Mouse (Mus musculus) induced T-regulatory cell, adult 2 months (primary cell): Measurements from ENCODE around the gene Ppp1r35.
A peak's percentile ranks its signal among the peaks of the same experiment; 100 is the strongest.

Experiments used
- DNase-seq: peaks from one replicate; pipeline ENCODE4 v3.0.0-alpha.2; 2012; ENCODE audit warnings: low read depth

The Ppp1r35 gene

DNA sequence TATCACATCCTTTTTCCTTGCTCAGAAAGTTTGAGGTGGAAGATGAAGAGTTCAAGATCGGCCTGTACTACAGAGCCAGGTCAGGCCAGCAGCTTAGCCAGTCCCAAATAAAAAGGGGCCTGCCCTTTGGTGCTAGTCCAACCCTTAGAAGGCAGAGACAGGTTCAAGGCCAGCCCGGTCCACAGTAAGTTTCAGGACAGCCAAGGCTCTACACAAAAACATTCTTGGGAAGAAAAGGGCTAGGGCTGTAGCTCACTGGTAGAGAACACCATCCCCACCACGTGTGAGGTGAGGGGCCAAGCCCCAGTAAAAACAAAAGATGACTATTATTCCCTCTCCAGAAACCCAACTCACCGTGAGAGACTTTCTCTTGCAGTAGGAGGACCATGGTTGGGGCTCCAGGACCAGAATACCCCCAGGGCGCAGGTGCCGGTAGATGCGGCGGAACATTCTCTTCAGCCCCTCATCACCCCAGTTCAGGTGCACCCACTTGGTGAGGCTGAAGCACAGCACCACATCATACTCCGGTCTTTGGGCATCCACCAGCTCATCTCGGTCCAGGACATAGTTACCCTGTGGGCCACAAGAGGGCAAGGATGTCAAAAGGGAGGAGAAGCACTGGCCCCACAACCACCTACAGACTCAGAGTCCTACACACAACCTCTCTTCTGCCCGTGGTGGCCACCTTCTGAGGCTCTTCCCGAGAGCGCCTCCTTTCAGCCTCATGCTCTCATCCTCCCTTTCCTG lies 4.3 kb downstream of the Ppp1r35 start:
- peak; percentile 16 for DNase-seq

DNA sequence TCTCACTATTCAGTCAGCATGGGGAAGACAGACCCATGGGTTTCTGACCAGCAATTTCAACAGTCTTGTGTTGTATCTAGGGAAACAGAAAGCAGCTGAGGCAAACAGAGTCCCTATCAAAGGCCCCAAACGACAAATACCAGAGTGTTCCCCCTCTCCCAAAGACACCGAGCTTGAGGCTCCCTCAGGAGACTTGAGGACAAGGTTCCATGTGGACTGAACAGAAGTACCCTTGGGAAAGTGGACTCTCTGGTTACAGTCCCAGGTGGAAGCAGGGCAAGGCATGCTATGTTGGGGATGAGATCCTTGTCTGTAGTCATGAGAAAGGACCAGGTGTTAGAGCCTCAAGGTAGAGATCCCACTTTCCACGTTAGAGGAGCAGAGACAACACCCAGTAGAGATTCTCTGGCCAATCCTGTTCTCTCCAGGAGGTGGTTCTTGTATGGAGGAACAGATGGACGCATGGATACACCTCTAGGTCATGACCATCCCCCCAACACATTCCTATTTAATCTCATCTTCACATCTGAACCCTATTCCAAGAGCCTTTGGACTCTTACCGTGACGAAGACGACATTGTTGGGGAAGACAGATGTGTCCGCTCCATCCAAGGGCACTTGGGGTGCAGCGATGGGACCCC lies 5.4 kb downstream of the Ppp1r35 start:
- DNase-seq, result peak; percentile 16

DNA sequence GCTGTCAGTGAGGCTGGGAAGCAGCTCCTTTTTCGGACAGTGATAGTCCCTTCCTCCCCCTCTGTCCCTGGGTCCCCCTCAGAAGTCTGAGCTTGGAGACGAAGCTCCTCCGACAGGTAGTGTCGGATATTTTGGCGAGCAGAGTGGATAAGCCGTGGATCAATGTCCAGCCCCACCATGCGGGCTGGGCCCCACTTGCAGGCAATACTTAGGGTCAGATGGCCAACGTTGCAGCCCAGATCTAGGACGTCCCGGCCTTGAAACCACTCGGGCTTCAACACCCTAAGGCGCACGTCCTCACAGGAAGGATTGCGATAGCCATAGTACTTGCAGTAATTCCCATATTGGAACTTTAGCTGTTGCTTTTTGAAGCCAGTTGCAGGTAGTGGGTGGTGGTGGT lies 5.9 kb downstream of the Ppp1r35 start:
- no peak for DNase-seq

DNA sequence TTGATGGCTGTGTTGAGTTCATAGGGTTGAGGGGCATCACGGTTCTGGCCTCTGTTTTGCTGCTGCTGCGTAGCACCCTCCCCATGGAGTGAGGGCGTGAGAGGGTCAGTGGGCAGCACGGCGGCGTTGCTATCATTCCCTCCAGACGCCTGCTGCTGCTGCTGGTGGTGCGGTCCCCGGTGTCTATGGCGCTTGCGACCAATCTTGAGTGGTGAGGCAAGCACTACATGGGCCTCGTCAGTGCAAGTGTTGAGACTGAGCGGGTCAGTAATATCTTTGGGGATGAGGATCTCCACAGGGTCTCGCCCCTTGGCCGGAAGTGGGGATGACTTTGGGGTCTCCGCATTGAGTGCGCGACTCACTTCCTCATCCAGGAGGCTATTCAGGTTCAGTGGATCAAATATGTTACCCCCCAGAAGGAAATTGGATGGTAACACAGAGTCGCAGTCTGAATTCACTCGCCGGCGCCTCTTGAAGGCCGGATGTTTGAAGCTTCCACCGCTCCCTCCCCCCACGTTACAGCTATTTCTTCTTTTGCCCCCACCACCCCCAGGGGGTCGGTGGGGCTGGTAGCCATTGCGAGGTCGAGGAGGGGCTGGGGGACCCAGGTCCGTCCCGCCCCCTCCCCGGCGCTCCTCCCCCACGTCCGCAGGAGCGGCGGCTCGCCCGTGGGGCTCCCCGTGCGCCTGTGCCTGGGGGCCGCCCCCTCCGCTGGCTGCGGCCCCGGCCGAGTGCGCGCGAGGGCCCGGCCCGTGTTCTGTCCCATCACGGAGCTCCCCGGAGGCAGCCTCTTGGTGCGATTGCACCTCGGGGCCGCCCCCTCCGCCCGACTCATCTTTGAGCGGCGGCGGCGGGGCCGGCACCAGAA lies 6.7 kb downstream of the Ppp1r35 start:
- no peak for DNase-seq

DNA sequence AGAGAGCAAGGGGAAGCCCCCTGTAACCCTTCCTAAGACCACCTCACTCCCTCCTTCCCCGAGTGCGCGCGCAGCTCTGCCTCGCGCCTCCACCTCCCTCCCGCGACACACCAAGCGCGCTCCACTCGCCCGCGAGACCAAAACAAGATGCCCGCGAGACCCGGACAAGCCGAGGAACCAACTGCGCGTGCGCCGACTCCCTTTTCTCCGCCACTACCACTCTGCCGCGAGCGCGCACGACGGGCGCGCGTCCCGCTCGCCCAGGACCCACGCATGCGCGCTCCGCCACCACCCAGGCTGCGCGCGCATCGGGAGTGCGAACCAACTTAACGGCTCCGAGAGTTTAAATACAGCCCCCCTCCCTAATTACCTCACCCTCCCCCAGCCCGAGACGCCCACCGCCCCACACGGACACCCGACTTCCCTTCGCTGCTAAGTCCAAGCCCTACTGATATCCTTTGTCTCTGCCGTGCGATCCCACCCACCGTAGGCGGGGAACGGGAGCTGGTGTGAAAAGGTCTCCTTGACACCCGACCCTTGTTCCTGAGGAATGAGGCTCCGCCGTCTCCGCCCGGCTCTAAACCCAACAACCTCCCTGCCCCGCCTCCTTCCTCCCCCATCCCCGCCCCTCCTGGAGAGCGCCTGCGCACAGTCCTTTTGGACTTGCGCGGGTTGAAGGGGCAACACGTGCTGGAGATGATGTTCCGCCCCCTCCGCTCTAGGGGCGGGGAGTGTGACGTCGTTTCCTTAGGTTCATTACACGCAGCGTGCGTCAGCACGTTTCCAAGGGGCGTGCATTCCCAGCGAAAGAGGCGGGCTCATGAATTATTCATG lies 7.7 kb downstream of the Ppp1r35 start:
- DNase-seq, result peak; percentile 100

DNA sequence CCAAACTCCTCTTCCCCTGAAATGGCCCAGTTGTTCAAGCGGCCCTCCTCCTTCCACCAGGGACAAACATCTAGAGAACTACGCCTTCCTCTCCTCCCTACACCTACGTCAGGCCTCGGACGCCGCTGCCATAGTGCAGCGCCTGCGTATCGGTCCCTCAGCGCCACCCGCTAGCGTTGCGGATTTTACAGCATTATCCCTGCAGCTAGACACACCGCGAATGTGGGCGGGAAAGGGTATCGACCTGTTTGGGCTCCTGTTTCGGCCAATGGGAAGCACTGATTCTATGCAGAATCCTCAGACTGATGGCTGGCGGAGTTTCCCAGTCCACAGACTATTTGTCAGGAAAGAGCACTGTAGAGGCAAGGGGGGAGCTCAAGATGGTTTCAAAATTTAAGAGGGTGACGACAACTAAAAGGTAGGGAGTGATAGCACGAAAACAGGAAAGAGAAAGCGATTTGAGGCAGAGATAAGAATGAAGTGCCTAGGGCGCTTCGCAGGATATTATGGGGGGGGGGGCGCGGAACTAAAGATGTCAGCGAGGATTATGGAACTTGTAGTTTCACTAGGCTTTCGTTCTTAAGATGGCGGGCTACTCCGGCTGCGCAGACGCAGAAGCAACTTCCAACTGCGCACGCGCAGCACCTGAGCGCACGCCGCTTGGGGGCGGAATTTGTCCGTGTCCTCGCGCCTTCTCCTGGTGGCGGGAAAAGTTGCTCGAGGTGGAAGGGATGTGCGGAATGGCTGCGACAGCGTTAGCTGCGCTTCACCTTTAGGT lies 8.7 kb downstream of the Ppp1r35 start, which contains the start of the genes Mepce and Zcwpw1:
Gene Mepce, minus strand, starts transcription at position 505 of the 778 bp plus-strand sequence.
Gene Zcwpw1, plus strand, starts transcription at position 648 of the 778 bp plus-strand sequence.
- DNase-seq, result peak; percentile 98

DNA sequence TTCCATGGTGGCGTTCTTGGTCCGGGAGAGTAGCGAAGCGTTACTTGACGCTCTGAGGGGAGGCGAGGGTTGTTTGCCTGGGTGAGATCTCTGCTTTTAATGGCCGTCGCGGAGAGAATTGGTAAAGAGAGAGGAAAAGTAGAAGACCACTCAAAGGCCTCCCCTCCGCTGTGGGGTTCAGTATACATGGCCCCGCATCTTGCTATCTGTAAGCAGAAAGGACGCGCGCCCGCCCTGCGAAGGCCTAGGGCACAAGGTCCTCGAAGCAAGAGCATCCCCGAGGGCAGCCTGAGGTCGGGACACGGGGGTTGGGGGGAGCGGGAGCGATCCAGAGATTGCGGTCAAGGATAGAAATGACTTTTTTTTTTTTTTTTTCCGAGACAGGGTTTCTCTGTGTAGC lies 9.5 kb downstream of the Ppp1r35 start:
- no peak for DNase-seq

DNA sequence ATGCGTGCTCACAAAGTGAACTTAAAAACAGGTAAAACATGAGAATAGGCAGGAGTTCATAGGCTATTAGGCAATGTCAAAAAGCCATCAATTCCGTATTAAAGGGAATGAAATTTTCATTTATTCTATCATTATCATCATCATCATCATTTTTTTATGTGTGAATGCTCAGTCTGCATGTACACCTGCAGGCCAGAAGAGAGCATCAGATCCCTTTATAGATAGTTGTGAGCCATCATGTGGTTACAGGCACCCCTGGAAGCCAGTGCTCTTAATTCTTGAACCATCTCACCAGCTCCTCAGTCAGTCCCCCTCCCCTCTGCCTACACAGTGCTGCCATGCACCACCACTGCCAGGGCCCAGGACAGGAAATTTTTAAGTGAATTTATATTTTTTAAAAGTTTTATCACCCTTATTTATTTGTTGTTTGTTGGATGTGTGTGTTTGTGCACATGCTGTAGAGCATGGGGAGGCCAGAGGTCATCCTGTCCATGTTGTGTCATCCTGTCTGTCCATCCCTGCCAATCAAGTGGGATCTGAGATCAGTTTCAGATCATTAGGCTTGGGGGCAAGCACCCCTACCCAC lies 10.4 kb downstream of the Ppp1r35 start:
- peak; percentile 10 for DNase-seq

DNA sequence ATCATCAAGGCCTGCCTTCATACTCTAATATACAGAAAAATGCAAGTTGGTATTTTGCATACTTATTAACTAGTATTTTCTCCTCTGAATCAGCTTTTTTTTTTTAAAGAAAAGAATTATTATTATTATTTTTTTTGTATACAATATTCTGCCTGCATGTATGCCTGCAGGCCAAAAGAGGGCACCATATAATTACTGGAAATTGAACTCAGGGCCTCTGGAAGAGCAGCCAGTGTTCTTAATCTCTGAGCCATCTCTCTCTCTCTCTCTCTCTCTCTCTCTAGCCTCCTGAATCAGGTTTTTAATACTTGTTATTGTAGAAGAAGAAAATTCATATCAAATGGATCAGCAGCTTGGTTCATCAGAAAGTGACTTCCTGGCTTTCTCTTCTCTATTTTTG lies 12.9 kb downstream of the Ppp1r35 start:
- DNase-seq, result peak; percentile 33

DNA sequence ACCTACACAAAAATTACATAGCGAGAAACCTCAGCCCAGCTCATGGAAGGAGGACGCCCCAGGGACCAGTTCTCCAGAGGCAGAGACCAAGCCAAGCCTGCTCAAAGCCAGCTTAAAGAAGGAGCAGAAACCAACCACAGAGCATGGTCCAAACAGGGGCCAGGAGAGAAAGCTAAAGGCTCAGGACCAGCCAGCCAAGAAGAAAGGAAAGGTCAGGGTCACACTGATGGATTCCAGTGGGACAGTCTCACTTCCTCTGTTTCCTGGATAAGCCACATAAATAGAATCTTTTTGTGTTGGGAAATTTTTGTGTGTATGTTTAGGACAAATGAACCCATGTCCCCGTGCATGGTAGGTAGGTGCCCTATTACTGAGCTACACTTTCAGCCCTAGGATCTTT lies 18.0 kb downstream of the Ppp1r35 start:
- no peak for DNase-seq

DNA sequence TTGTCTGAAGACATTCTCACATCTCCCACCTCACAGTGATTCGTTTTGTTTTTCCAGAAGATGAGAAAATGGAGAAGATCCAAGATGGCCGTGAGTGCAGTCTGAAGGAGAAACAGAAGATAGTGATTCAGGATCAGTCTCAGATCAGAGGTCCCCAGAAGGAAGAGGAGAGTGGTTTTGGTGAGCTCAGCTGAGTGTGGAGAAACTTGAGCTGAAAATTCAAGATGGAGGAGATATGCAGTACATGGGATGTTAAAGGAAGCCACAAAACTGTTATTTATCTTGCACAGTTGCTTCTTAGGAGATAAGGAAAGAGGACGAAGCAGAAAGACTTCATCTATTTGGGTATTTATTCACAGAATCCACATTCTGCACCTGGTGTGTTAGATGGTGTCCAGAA lies 22.3 kb downstream of the Ppp1r35 start:
- no peak for DNase-seq

DNA sequence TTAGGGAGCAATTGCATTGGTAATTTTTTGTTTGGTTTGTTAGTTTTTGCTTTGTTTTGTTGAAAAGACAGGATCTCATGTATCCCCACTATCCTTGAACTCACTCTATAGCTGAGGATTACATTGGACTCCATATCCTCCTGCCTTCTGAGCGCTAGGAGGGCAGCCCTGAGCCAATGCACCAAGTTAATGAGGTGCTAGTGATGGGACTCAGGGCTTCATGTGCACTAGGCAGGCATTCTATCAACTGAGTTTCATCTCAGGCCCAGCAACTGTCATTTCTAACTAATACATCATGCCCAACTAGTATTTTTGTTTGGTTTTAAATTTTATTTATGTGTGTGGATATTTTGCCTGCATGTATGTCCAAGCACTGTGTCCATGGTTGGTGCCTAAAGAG lies 27.5 kb downstream of the Ppp1r35 start:
- no peak for DNase-seq

DNA sequence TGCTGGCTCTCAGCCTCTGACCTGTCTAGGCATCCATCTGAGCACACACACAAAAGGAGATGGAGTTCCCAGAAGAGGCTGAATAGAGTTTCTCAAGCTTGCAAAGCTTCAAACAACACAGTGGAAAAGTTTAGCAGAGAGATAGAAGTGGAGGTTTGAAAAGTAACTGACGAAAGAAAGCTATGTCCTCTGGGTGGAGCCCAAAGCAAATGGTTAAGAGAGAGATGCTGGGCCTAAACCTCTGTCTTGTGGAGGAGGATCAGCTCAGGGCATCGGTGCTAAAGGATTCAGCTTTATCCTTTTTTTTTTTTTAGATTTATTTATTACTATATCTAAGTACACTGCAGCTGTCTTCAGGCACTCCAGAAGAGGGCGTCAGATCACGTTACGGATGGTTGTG lies 29.7 kb downstream of the Ppp1r35 start:
- no peak for DNase-seq

DNA sequence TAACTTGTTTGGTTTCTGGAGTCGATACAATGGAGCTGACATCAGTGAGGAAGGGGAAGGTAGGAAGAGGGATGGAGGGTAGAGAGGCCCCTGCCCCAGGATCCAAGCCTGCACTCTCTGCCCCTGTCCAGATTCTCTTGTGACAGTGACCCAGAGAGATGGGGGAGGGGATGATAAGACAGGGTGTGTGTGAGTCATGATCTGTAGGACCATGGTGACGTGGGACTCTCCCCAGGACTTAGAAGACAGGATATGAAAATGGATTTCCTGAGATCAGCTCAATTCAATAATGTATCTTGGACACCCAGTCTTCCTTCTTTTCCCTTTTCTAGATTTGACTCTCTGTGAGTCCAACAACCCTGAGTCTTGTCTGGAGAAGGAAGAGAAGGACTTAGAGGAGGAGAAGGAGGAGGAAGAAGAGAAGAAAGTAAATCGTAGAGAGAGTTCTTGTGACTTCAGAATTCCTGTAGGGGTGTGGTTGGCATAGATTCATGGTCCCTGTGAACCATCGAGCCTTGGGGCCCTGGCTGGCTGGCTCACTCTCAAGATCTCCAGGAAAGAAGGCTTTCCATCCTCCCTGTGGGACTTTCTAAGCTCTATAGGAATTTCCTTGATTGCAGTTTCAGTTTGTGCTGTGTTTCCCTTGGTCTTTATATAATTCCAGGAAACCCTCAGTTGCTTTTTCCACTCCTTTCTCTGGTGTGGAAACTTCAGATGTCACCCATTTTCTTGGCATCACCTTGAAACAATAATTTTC lies 39.0 kb downstream of the Ppp1r35 start:
- peak; percentile 11 for DNase-seq

DNA sequence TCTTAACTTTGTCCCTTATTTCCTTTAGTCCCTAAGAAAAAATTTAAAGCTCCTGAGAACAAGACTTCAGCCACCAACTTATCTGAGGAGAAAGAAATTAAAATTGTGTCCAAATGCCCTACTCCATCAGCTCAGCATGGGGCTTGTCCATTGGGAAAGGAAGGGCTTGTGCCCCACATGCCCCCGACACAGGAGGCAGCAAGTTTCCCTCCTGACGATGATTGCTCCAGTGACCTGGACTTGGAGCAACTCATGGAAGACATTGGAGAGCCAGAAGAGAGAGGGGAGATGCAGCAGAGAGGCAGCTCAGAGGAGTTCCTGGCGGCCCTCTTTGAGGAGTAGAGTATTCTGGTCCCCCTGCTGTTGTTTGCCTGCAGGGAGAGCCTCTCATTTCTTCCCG lies 43.5 kb downstream of the Ppp1r35 start:
- DNase-seq, result no peak

DNA sequence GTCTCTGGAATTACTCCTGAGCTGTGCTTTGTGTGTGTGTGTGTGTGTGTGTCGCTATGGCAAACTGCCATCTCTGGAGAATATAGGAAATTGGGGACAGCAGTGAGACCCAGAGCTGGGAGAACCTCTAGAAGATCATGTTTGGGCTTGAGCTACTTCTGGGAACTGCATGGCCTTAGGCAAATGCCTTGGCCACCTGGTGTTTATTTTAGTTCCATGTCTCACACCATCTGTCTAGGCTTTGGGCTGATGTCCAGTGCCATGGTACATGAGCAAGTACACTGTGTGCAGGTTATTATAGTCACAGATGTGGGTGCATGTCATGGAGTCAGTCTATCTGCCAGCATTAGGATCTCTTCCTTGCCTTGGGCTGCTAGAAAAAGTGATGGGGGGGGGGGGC lies 44.0 kb downstream of the Ppp1r35 start:
- DNase-seq, result no peak

DNA sequence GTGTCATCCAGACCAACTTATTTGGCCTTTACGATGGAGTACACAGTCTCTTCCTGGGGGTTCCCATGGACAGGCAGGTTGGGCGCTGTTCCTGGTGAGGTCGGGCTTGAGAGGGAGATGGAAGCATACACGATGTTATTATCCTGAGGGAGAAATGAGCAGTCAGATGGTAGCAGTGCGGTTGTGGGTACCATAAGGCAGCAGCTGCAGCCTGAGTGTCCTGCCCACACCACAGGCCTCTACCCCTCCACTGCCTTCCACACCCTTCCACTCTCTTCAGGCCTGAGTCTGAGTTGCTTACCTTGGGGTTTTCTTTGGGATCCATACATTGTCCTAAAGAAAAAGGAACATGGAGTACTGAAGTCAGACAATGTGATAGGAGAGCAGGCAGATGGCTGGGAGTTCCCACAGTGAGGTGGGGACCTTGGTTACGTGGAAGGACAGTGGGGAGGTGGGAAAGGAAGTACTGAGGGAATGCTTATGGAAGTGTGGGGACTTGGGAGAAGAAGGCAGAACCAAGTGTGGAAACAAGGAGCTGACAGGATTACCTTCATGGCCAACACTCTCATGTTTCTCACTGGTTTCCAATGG lies 44.9 kb downstream of the Ppp1r35 start:
- DNase-seq, result no peak

DNA sequence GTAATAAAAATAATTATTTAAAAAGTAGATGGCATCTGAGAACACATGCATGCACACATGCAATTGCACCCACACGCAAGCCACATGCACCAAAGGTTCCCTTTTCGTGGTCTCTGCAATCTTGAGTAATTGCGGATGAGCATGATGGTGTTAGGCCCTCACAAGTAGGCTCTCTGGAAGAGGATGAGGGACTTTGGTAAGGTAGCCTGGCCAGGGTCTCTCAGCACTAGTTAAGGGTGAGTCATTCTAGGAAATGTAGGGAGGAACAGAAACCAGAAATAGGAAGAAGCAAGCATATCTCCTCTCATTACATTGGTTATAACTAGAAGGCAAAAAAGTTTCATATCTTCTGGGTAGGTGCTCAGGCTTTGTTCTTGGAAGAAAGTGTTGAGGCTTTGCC lies 46.4 kb downstream of the Ppp1r35 start:
- no peak for DNase-seq

DNA sequence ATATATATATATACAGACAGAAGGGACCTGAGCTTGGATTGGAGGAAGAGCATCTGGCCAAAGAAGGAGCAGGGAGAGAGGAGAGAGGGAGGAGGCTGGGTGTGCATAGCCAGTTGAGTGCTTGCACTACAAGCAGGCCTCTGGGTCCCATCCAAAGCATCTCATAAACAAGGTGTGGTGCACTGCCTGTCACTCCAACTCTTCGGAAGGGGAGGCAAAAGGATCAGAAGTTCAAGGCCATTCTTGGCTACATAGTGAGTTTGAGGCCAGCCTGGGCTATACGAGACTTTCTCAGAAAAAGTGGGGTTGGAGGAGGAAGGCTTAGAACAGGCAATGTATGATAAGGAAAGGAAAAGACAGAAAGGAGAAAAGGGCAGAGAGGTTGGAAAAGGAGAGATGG lies 47.3 kb downstream of the Ppp1r35 start:
- DNase-seq, result no peak

DNA sequence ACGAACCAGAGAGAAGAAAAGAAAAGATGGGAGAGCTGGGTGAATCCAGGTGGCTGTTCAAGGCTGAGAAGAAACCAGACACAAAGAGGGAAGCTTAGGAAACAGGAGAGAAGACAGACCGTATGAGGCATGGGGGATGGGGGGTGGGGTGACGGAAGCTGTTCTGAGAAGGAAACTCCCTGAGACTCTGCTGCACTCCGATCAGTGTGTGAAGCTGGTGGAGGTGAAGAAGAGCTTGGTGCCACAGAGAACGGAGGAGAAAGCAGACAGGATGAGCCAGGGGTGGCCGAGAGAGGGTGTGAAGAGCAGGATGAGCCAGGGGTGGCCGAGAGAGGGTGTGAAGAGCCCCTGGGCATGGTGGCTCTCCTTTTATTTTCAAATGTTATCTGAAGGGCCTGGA lies 47.8 kb downstream of the Ppp1r35 start:
- DNase-seq, result peak; percentile 34
